Mouse (Mus musculus) E14TG2a.4 (cell line): ENCODE data around the gene Uox.

ENCODE experiments used
- H3K27me3 ChIP-seq: 2 replicates; pipeline ENCODE4 v1.6.1; 2014; ENCODE audit warnings: low read length, control low read depth; ENCODE audit not compliant: insufficient read depth
- H3K36me3 ChIP-seq: 2 replicates; pipeline ENCODE4 v1.6.1; 2014; ENCODE audit warnings: low read length, control low read depth; ENCODE audit not compliant: insufficient read depth
- H3K4me1 ChIP-seq: replicated peaks from 2 replicates; pipeline ENCODE4 v1.6.1; 2014; ENCODE audit warnings: low read depth, low read length, control low read depth
- H3K4me3 ChIP-seq: replicated peaks from 2 replicates; pipeline ENCODE4 v1.5.1; 2014; ENCODE audit warnings: mild to moderate bottlenecking, low read length
- H3K9me3 ChIP-seq: 2 replicates; pipeline ENCODE4 v1.6.1; 2014; ENCODE audit warnings: low read length, control low read depth
- CTCF ChIP-seq: conservative IDR thresholded peaks from 2 replicates; pipeline ENCODE4 v1.5.1; 2014; ENCODE audit warnings: low read length
- NANOG ChIP-seq: IDR thresholded peaks from 2 replicates; pipeline ENCODE4 v1.6.1; 2014; ENCODE audit warnings: borderline replicate concordance, low read length, mixed read lengths
- POU5F1 ChIP-seq: IDR thresholded peaks from 2 replicates; pipeline ENCODE4 v1.6.1; 2014; ENCODE audit warnings: low read length, borderline replicate concordance

Uox gene

GRCm38 (mm10) chr3:146570148-146570782 is at the start of gene Uox:
TSS of gene Uox (plus strand) at chr3:146570426.
- no peaks in the 10 kb centered on the region for H3K4me1 ChIP-seq
- H3K27me3 ChIP-seq: no peaks in the 10 kb centered on the region
- no peak for TF ChIP-seq POU5F1
- TF ChIP-seq NANOG: no peak
- no peak for TF ChIP-seq CTCF
- H3K36me3 ChIP-seq: no peaks in the 10 kb centered on the region
- H3K9me3 ChIP-seq: no peaks in the 10 kb centered on the region
- no peak within 1 kb of the TSS for H3K4me3 ChIP-seq

DNA sequence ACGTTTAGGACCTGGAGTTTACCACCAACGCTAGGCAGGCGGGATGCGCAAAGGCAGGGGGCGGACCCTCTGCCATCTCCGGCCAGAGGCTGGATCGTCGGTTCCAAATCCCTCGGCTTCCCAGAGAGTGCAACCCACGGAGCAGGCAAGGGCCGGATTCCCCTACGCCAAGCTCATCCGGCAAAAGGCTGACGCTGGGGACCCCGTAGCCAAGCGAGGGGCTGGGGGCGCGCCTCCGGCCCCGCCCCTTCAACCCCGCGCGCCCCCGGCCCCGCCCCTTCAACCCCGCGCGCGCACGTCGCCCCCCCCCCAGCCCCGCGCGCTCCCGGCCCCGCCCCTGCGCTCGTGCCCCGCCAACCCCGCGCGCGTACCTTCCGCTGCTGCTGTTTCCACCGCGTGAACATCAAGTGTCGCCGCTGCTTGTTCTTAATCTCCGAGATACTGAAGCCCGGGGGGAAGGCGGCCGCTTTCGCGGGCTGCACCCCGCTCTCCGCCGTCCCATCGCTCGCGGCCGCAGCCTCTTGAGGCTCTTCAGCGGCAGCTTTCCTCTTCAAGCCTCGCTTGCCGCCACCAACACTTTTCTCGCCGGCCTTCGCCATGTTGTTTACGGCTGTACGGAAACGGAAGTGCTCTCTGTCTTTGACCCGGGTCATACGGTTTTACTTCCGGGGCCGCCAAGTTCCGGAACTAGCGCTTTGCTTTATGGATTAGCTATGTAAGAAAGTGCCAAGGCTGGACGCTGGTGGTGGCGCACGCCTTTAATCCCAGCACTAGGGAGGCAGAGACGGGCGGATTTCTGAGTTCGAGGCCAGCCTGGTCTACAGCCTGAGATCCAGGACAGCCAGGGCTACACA is 49.2 kb upstream of the Uox start, which contains the start of gene Rpf1:
Gene Rpf1 (minus strand): TSS at position 632 of the 854 bp plus-strand sequence.
- peaks cover 24% of the 10 kb centered on the region for H3K4me1 ChIP-seq
- peaks cover 33% of the 10 kb centered on the region for H3K36me3 ChIP-seq
- no peaks in the 10 kb centered on the region for H3K27me3 ChIP-seq
- TF ChIP-seq CTCF (no peak), POU5F1 (no peak), NANOG (no peak)
- no peaks in the 10 kb centered on the region for H3K9me3 ChIP-seq
- peak within 1 kb of the TSS; percentile 88 for H3K4me3 ChIP-seq

- H3K27me3 ChIP-seq: no peaks in the 10 kb centered on the region
- peaks cover 24% of the 10 kb centered on the region for H3K4me1 ChIP-seq
- H3K36me3 ChIP-seq: peaks cover 29% of the 10 kb centered on the region
- peak overlapping the region; percentile 88 for H3K4me3 ChIP-seq
- TF ChIP-seq NANOG (no peak), POU5F1 (no peak), CTCF (no peak)
- H3K9me3 ChIP-seq: no peaks in the 10 kb centered on the region
These were observed 48.6 kb upstream of the Uox start for GRCm38 (mm10) chr3:146521652-146522020.

DNA sequence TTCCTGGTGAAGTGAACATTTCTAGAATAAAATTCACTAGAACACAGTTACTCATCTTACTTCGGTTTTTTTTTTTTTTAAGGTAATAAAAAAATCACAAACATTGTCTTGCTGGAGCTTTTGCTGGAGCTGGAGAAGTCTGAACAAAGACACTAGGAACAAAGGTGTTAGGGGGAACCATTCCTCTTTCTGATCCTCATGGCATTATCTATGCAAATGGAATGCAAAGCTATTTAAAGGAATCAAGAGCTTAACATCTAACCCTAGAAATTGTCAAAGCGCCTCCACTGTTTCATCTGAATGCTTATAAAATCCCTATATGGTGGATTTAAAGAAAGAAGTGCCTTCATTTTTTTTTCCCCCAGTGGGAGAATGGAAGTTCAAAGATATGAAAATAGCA is 41.9 kb upstream of the Uox start:
- H3K27me3 ChIP-seq: no peaks in the 10 kb centered on the region; the same call in 1 of the 2 replicates

GRCm38 (mm10) chr3:146534986-146535385 is 35.2 kb upstream of the Uox start:
- H3K9me3 ChIP-seq: 0 out of 2 replicates have a peak, but pooled peaks cover 3% of the 10 kb centered on the region

More for the DNA sequence above, 41.9 kb upstream of the Uox start:
- no peaks in the 10 kb centered on the region for H3K9me3 ChIP-seq
- H3K4me1 ChIP-seq: no peaks in the 10 kb centered on the region
- no peak for TF ChIP-seq CTCF
- no peak for TF ChIP-seq POU5F1
- no peak for TF ChIP-seq NANOG
- H3K36me3 ChIP-seq: no peaks in the 10 kb centered on the region
- H3K4me3 ChIP-seq: no peak overlapping the region

DNA sequence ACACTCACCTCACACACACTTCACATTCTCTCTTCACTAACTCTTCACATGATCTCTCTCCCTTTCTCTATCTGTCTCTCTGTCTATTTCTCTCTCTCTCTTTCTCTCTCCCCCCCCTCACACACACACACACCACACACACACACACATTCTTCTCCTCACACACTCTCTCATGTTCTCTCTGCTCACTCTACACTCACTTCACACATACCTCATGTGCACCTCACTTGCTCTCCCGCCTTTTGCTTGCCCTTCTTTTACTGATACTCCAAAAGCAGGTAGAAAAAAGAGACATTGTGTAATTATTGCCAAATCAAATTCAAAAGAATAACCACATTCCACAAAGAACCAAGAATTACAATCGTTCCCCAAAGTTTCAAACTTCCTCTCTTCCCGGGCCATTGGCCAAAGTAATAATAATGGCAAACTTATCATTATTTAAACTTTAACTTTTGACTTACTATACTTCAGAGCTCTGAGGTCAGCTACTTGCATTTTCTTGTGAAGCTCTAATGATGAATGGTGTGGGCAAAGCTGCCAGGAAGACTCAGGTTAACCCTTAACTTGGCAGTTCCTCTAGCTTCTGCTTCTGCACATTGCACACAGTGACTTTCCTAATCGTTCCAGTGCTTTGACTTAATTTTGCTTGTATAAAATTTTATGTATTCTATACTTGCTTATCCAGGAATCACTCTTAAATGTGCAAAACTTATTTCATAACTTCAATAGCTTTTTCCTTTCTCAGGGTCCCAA is 29.5 kb upstream of the Uox start:
- H3K9me3 ChIP-seq: peaks cover 18% of the 10 kb centered on the region
- TF ChIP-seq CTCF (no peak), POU5F1 (no peak), NANOG (no peak)
- H3K27me3 ChIP-seq: no peaks in the 10 kb centered on the region
- no peaks in the 10 kb centered on the region for H3K36me3 ChIP-seq
- H3K4me1 ChIP-seq: peaks cover 13% of the 10 kb centered on the region
- H3K4me3 ChIP-seq: no peak overlapping the region

More at GRCm38 (mm10) chr3:146534986-146535385, 35.2 kb upstream of the Uox start:
- Histone ChIP-seq H3K4me1 (peaks cover 22% of the 10 kb centered on the region), H3K27me3 (no peaks in the 10 kb centered on the region), H3K4me3 (no peak overlapping the region), H3K36me3 (no peaks in the 10 kb centered on the region)
- TF ChIP-seq NANOG (no peak), CTCF (no peak), POU5F1 (no peak)

DNA sequence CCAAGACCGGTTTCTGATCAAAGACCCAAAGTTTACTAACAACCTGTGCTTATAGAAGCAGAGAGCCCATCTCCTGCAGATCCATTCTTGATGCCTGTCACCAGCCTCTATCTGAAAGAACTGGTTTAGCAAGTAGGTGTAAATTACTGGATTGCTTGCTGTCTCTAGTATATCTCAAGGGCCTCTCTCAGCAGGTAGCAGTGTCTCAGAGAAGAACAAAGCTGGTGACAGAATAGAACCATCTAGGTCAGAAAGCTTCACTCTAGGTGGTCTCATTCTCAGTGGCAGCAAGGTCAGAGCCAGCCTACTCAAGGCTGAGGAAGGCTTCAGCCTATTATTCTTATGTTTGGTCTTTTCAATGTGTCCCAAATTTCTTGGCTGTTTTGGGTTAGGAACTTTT is 26.6 kb upstream of the Uox start:
- peaks cover 18% of the 10 kb centered on the region for H3K9me3 ChIP-seq
- H3K27me3 ChIP-seq: no peaks in the 10 kb centered on the region
- no peaks in the 10 kb centered on the region for H3K36me3 ChIP-seq
- no peak overlapping the region for H3K4me3 ChIP-seq
- peaks cover 9% of the 10 kb centered on the region for H3K4me1 ChIP-seq
- no peak for TF ChIP-seq POU5F1
- TF ChIP-seq CTCF: no peak
- peak; percentile 89 for TF ChIP-seq NANOG

DNA sequence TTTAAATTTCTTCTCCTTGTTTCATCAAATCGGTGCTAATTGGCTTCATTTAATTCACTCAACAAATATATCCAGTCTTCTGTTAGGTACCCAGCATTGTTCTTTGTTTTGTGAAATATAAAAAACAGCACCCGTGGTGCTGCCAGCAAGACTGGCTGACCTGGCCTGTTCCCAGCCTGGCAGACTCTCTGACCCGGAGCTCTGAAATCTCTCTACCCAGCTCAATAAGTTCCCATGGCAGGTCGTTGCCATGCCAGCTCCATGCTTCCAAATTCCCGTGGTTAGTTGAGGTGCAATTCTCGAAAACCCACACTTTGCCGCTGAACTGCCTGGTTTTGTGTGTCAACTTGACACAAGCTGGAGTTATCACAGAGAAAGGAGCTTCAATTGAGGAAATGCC is 15.4 kb upstream of the Uox start:
- Histone ChIP-seq H3K4me3 (no peak overlapping the region), H3K4me1 (0 out of 2 replicates have a peak, but pooled peaks cover 3% of the 10 kb centered on the region), H3K36me3 (no peaks in the 10 kb centered on the region), H3K27me3 (no peaks in the 10 kb centered on the region), H3K9me3 (no peaks in the 10 kb centered on the region)
- TF ChIP-seq POU5F1 (no peak), CTCF (no peak), NANOG (no peak)
